Mouse (Mus musculus) C2C12 (cell line): ENCODE results near the gene Sgip1. TPM values are rescaled to one million over a fixed set of nuclear protein-coding genes. Genes with fewer than 3 reads are reported as not detected.

Experiments used
- H3K27me3 ChIP-seq: one replicate; pipeline ENCODE4 v1.6.1; 2011; ENCODE audit not compliant: control insufficient read depth, insufficient read depth, insufficient read length
- H3K36me3 ChIP-seq: one replicate; pipeline ENCODE4 v1.6.1; 2011; ENCODE audit not compliant: control insufficient read depth, insufficient read depth
- H3K4me3 ChIP-seq: one replicate; pipeline ENCODE4 v1.5.1; 2011; ENCODE audit warnings: mild to moderate bottlenecking, control low read depth; ENCODE audit not compliant: poor library complexity, insufficient read depth, severe bottlenecking
- H3K79me2 ChIP-seq: one replicate; pipeline ENCODE4 v1.6.1; 2011; ENCODE audit not compliant: control insufficient read depth, insufficient read depth
- H3K79me3 ChIP-seq: one replicate; pipeline ENCODE4 v1.6.1; 2011; ENCODE audit warnings: low read depth, control low read depth
- H3ac ChIP-seq: one replicate; pipeline ENCODE3; 2011; ENCODE audit warnings: low read depth; ENCODE audit not compliant: control insufficient read depth, insufficient read length
- CEBPB ChIP-seq: IDR thresholded peaks from one replicate; pipeline ENCODE4 v1.6.1; 2011; ENCODE audit warnings: low read depth, mild to moderate bottlenecking, control low read depth, moderate library complexity
- CTCF ChIP-seq: IDR thresholded peaks from one replicate; pipeline ENCODE4 v1.5.1; 2011; ENCODE audit not compliant: control insufficient read depth, insufficient read depth, insufficient read length
- FOSL1 ChIP-seq: IDR thresholded peaks from one replicate; pipeline ENCODE4 v1.8.0; 2011; ENCODE audit warnings: mild to moderate bottlenecking, low read length; ENCODE audit not compliant: poor library complexity, insufficient read depth, severe bottlenecking
- MAX ChIP-seq: IDR thresholded peaks from one replicate; pipeline ENCODE4 v1.6.1; 2011; ENCODE audit warnings: mild to moderate bottlenecking, control low read depth
- MYOD1 ChIP-seq: IDR thresholded peaks from one replicate; pipeline ENCODE4 v1.6.1; 2011; ENCODE audit warnings: low read depth; ENCODE audit not compliant: control insufficient read depth, insufficient read length
- MYOG ChIP-seq: IDR thresholded peaks from one replicate; pipeline ENCODE4 v1.6.1; 2011; ENCODE audit not compliant: control insufficient read depth, insufficient read length; ENCODE audit errors: extremely low read depth
- USF1 ChIP-seq: IDR thresholded peaks from one replicate; pipeline ENCODE4 v1.6.1; 2011; ENCODE audit warnings: low read depth, mild to moderate bottlenecking, control low read depth, moderate library complexity
- polyA plus RNA-seq: library from polyadenylated mRNA; unstranded; fragments of >200 nt; fragmentation: generic; extraction: Trizol; gene quantifications from one replicate; pipeline ENCODE4 v1.2.1, GENCODE M21; 2012; ENCODE audit warnings: missing spikeins

Gene Sgip1
- polyA plus RNA-seq, 1 experiment, result 0.07 TPM

GRCm38 (mm10) chr4:102978440-102978839, 237.3 kb downstream of the Sgip1 start, which contains the start of gene Tctex1d1:
Gene Tctex1d1 (plus strand): TSS chr4:102978606.
- H3K4me3 ChIP-seq, result no peak within 1 kb of the TSS
- no peaks in the 10 kb centered on the region for H3K27me3 ChIP-seq
- no peaks in the 10 kb centered on the region for H3K79me3 ChIP-seq
- no peaks in the 10 kb centered on the region for H3K79me2 ChIP-seq
- TF ChIP-seq MYOG, result no peak
- no peak for TF ChIP-seq MAX
- no peak for TF ChIP-seq USF1
- TF ChIP-seq MYOD1, result no peak
- no peak for TF ChIP-seq CTCF
- TF ChIP-seq FOSL1, result no peak
- TF ChIP-seq CEBPB, result no peak
- no peaks in the 10 kb centered on the region for H3K36me3 ChIP-seq
- H3ac ChIP-seq, result no peak within 1 kb of the TSS

- Histone ChIP-seq H3K79me3 (no peaks in the 10 kb centered on the region), H3K79me2 (no peaks in the 10 kb centered on the region), H3ac (no peak overlapping the region), H3K4me3 (no peak overlapping the region), H3K27me3 (no peaks in the 10 kb centered on the region), H3K36me3 (no peaks in the 10 kb centered on the region)
- TF ChIP-seq CEBPB, result no peak
- TF ChIP-seq MAX, result no peak
- no peak for TF ChIP-seq MYOG
- TF ChIP-seq USF1, result no peak
- no peak for TF ChIP-seq CTCF
- no peak for TF ChIP-seq MYOD1
- no peak for TF ChIP-seq FOSL1
Measured at GRCm38 (mm10) chr4:102979385-102979784, 238.3 kb downstream of the Sgip1 start.

- Histone ChIP-seq H3K36me3 (no peaks in the 10 kb centered on the region), H3K4me3 (no peak overlapping the region), H3ac (no peak overlapping the region), H3K79me2 (no peaks in the 10 kb centered on the region), H3K79me3 (no peaks in the 10 kb centered on the region), H3K27me3 (no peaks in the 10 kb centered on the region)
- TF ChIP-seq MAX (no peak), FOSL1 (no peak), CTCF (no peak), MYOG (no peak), CEBPB (no peak), USF1 (no peak), MYOD1 (no peak)
Measured at GRCm38 (mm10) chr4:102981709-102982108, 240.6 kb downstream of the Sgip1 start.

- no peak overlapping the region for H3ac ChIP-seq
- no peaks in the 10 kb centered on the region for H3K79me2 ChIP-seq
- no peak overlapping the region for H3K4me3 ChIP-seq
- no peaks in the 10 kb centered on the region for H3K27me3 ChIP-seq
- no peak for TF ChIP-seq MAX
- peak; percentile 61 for TF ChIP-seq USF1
- no peaks in the 10 kb centered on the region for H3K79me3 ChIP-seq
- H3K36me3 ChIP-seq, result no peaks in the 10 kb centered on the region
Measured at GRCm38 (mm10) chr4:102986173-102986572, 245.1 kb downstream of the Sgip1 start.

- Histone ChIP-seq H3K4me3 (no peak overlapping the region), H3K36me3 (no peaks in the 10 kb centered on the region), H3ac (no peak overlapping the region), H3K79me2 (no peaks in the 10 kb centered on the region), H3K79me3 (no peaks in the 10 kb centered on the region), H3K27me3 (no peaks in the 10 kb centered on the region)
- TF ChIP-seq MAX (no peak), FOSL1 (no peak), USF1 (no peak), MYOD1 (no peak), CTCF (peak; percentile 31)
Measured at GRCm38 (mm10) chr4:102986917-102987316, 245.8 kb downstream of the Sgip1 start.

- Histone ChIP-seq H3K79me3 (no peaks in the 10 kb centered on the region), H3K36me3 (no peaks in the 10 kb centered on the region), H3K4me3 (no peak overlapping the region), H3K79me2 (no peaks in the 10 kb centered on the region), H3K27me3 (no peaks in the 10 kb centered on the region), H3ac (no peak overlapping the region)
- TF ChIP-seq MYOG, result no peak
- TF ChIP-seq CEBPB, result no peak
- no peak for TF ChIP-seq MYOD1
- no peak for TF ChIP-seq CTCF
- no peak for TF ChIP-seq MAX
- no peak for TF ChIP-seq USF1
- no peak for TF ChIP-seq FOSL1
Measured at GRCm38 (mm10) chr4:102987325-102987724, 246.2 kb downstream of the Sgip1 start.
